Mouse (Mus musculus) forebrain, embryonic 11.5 days (tissue): ENCODE measurements around the gene Tmem159. TPM values are rescaled to one million over a fixed set of nuclear protein-coding genes. Genes with fewer than 3 reads are reported as not detected.
A peak's percentile ranks its signal among the peaks of the same experiment; 100 is the strongest.

ENCODE experiments used
- ATAC-seq: fragments of 200-750 bp; cut with Nextera tagmentation; replicated peaks from 2 replicates; pipeline ENCODE4 v1.8.0; 2017; ENCODE audit warnings: moderate TSS enrichment; ENCODE audit not compliant: low FRiP score
- DNase-seq: peaks from one replicate; pipeline ENCODE4 v3.0.0-alpha.2; 2017; ENCODE audit warnings: low spot score
- H3K27ac ChIP-seq: fragments of 300-500 bp; sonication (generic); 2 replicates; pipeline ENCODE4 v1.5.1; 2014; ENCODE audit warnings: low read depth, low read length
- H3K27me3 ChIP-seq: fragments of 300-500 bp; sonication (generic); 2 replicates; pipeline ENCODE4 v1.6.1; 2014; ENCODE audit warnings: mild to moderate bottlenecking, low read length, mixed read lengths; ENCODE audit not compliant: control insufficient read depth, insufficient read depth
- H3K36me3 ChIP-seq: fragments of 300-500 bp; sonication (generic); 2 replicates; pipeline ENCODE4 v1.6.1; 2014; ENCODE audit warnings: mild to moderate bottlenecking, low read length, moderate library complexity, mixed read lengths; ENCODE audit not compliant: control insufficient read depth, insufficient read depth
- H3K4me1 ChIP-seq: fragments of 300-500 bp; sonication (generic); replicated peaks from 2 replicates; pipeline ENCODE4 v1.6.1; 2014; ENCODE audit warnings: low read length, mixed read lengths; ENCODE audit not compliant: control insufficient read depth, insufficient read depth
- H3K4me2 ChIP-seq: fragments of 300-500 bp; sonication (generic); 2 replicates; pipeline ENCODE4 v1.6.1; 2014; ENCODE audit warnings: low read depth, mild to moderate bottlenecking, low read length, moderate library complexity, mixed read lengths; ENCODE audit not compliant: severe bottlenecking
- H3K4me3 ChIP-seq: fragments of 300-500 bp; sonication (generic); 2 replicates; pipeline ENCODE4 v1.5.1; 2014; ENCODE audit warnings: low read depth, low read length
- H3K9ac ChIP-seq: fragments of 300-500 bp; sonication (generic); 2 replicates; pipeline ENCODE4 v1.6.1; 2014; ENCODE audit warnings: low read length
- H3K9me3 ChIP-seq: fragments of 300-500 bp; sonication (generic); 2 replicates; pipeline ENCODE4 v1.6.1; 2016; ENCODE audit warnings: low read length, mixed read lengths; ENCODE audit not compliant: control insufficient read depth
- WGBS: fragments of 180-500 bp; shearing (Covaris S2); extraction: QIAGEN DNeasy Blood & Tissue Kit; methylation state at CpG from one replicate; pipeline ENCODE4 v1.1.7; 2014; 5-methylcytosine and 5-hydroxymethylcytosine counted together
- polyA plus RNA-seq: library from polyadenylated mRNA; unstranded; fragments of >200 nt; fragmentation: Nextera tagmentation; extraction: Ambion mirVana; gene quantifications from 2 replicates; pipeline ENCODE4 v1.2.1, GENCODE M21; 2014

The Tmem159 gene
- polyA plus RNA-seq, 1 experiment from 2014 or later = 10.4 TPM

- ATAC-seq (no peak), DNase-seq (no peak)
- WGBS = 22% methylated on average over 2 of the region's 2 CpGs
- no peak overlapping the region for H3K4me2 ChIP-seq
- no peak overlapping the region for H3K27ac ChIP-seq
- peaks cover 8% of the 10 kb centered on the region; the same call in 1 of the 2 replicates for H3K4me1 ChIP-seq
- H3K9ac ChIP-seq = no peak overlapping the region
- no peak overlapping the region for H3K4me3 ChIP-seq
- no peaks in the 10 kb centered on the region for H3K9me3 ChIP-seq
- H3K36me3 ChIP-seq = no peaks in the 10 kb centered on the region
- peaks cover 46% of the 10 kb centered on the region for H3K27me3 ChIP-seq
Measured at GRCm38 (mm10) chr7:120156841-120157409, 54.8 kb downstream of the Tmem159 start.

GRCm38 (mm10) chr7:120157575-120158061 lies 55.5 kb downstream of the Tmem159 start:
- ATAC-seq (peak; percentile 55; the same call in 1 of the 2 replicates), DNase-seq (no peak)
- no peak overlapping the region for H3K4me3 ChIP-seq
- H3K4me2 ChIP-seq = no peak overlapping the region
- H3K27me3 ChIP-seq = peaks cover 46% of the 10 kb centered on the region
- 12% methylated on average over 5 of the region's 5 CpGs for WGBS
- H3K36me3 ChIP-seq = no peaks in the 10 kb centered on the region
- H3K27ac ChIP-seq = no peak overlapping the region
- H3K4me1 ChIP-seq = peaks cover 8% of the 10 kb centered on the region; the same call in 1 of the 2 replicates
- no peaks in the 10 kb centered on the region for H3K9me3 ChIP-seq
- H3K9ac ChIP-seq = no peak overlapping the region

- Histone ChIP-seq H3K27me3 (peaks cover 44% of the 10 kb centered on the region), H3K27ac (no peak overlapping the region)
Measured at GRCm38 (mm10) chr7:120158121-120158613, 56.0 kb downstream of the Tmem159 start.

GRCm38 (mm10) chr7:120163581-120164251 lies 61.6 kb downstream of the Tmem159 start:
- no peak for ATAC-seq
- WGBS = 89% methylated on average over 11 of the region's 11 CpGs
- Histone ChIP-seq H3K27me3 (peaks cover 11% of the 10 kb centered on the region), H3K27ac (no peak overlapping the region), H3K9me3 (no peaks in the 10 kb centered on the region), H3K4me3 (no peak overlapping the region), H3K4me1 (no peaks in the 10 kb centered on the region), H3K9ac (no peak overlapping the region), H3K36me3 (no peaks in the 10 kb centered on the region), H3K4me2 (no peak overlapping the region)
- no peak for DNase-seq

More at GRCm38 (mm10) chr7:120158121-120158613, 56.0 kb downstream of the Tmem159 start:
- 17% methylated on average over 4 of the region's 4 CpGs for WGBS
- Histone ChIP-seq H3K4me2 (no peak overlapping the region), H3K4me3 (no peak overlapping the region), H3K36me3 (no peaks in the 10 kb centered on the region), H3K9me3 (no peaks in the 10 kb centered on the region), H3K4me1 (peaks cover 8% of the 10 kb centered on the region; the same call in 1 of the 2 replicates), H3K9ac (no peak overlapping the region)
- no peak for DNase-seq
- ATAC-seq = peak; percentile 55; the same call in 1 of the 2 replicates

Other genes starting within 250 kb of the Tmem159 start
- 9.6 and 10.2 TPM in 2 replicates for gene Lyrm1, start 206.5 kb upstream of the Tmem159 start, polyA plus RNA-seq
- gene Dcun1d3, start 206.1 kb upstream of the Tmem159 start, polyA plus RNA-seq = 9.4 and 10.2 TPM in 2 replicates
- 0.07 TPM in 1 of 2 replicates, not detected in the other for gene Dnah3, start 7.1 kb upstream of the Tmem159 start, polyA plus RNA-seq
- gene Zp2, start 42.9 kb downstream of the Tmem159 start, polyA plus RNA-seq = not detected in 2 replicates
- gene Anks4b, start 71.5 kb downstream of the Tmem159 start, polyA plus RNA-seq = 0.07 TPM in 1 of 2 replicates, not detected in the other
- 33.2 and 38.8 TPM in 2 replicates for gene Crym, start 99.8 kb downstream of the Tmem159 start, polyA plus RNA-seq
- gene Abca14, start 101.6 kb downstream of the Tmem159 start, polyA plus RNA-seq = not detected in 2 replicates
- gene Abca15, start 226.3 kb downstream of the Tmem159 start, polyA plus RNA-seq = not detected in 2 replicates